Mouse (Mus musculus) spleen, adult 2 months (tissue): Measurements from ENCODE around the gene Zyg11b.

Experiments used
- CTCF ChIP-seq: fragments of 200-500 bp; IDR thresholded peaks from 2 replicates; pipeline ENCODE4 v1.5.1; 2011; ENCODE audit warnings: mild to moderate bottlenecking, inconsistent platforms; ENCODE audit not compliant: insufficient read depth, insufficient read length, insufficient replicate concordance; ENCODE audit errors: extremely low read depth
- POLR2A ChIP-seq: fragments of 200-500 bp; IDR thresholded peaks from 2 replicates; pipeline ENCODE4 v1.6.1; 2011; ENCODE audit warnings: low read depth, low read length, inconsistent platforms

- TF ChIP-seq CTCF (no peak), POLR2A (no peak)
These were observed 51.6 kb downstream of the Zyg11b start for GRCm38 (mm10) chr4:108249314-108249713.
